Mouse (Mus musculus) embryonic facial prominence, embryonic 15.5 days (tissue): ENCODE measurements around the gene Slc35c1. TPM values are rescaled to one million over a fixed set of nuclear protein-coding genes. Genes with fewer than 3 reads are reported as not detected.
A peak's percentile ranks its signal among the peaks of the same experiment; 100 is the strongest.

Experiments used
- ATAC-seq: fragments of 200-750 bp; cut with Nextera tagmentation; 2 replicates; pipeline ENCODE4 v1.8.0; 2017; ENCODE audit warnings: low read depth, moderate TSS enrichment; ENCODE audit not compliant: insufficient number of reproducible peaks, low FRiP score, low TSS enrichment
- H3K27ac ChIP-seq: fragments of 300-500 bp; sonication (generic); replicated peaks from 2 replicates; pipeline ENCODE4 v1.5.1; 2015; ENCODE audit warnings: mild to moderate bottlenecking, inconsistent platforms
- H3K27me3 ChIP-seq: fragments of 300-500 bp; sonication (generic); 2 replicates; pipeline ENCODE4 v1.6.1; 2015; ENCODE audit warnings: inconsistent platforms
- H3K36me3 ChIP-seq: fragments of 300-500 bp; sonication (generic); 2 replicates; pipeline ENCODE4 v1.6.1; 2015; ENCODE audit warnings: mild to moderate bottlenecking, inconsistent platforms
- H3K4me1 ChIP-seq: fragments of 300-500 bp; sonication (generic); 2 replicates; pipeline ENCODE4 v1.6.1; 2015; ENCODE audit warnings: inconsistent platforms
- H3K4me2 ChIP-seq: fragments of 300-500 bp; sonication (generic); replicated peaks from 2 replicates; pipeline ENCODE4 v1.6.1; 2015; ENCODE audit warnings: mild to moderate bottlenecking, inconsistent platforms
- H3K4me3 ChIP-seq: fragments of 300-500 bp; sonication (generic); replicated peaks from 2 replicates; pipeline ENCODE4 v1.5.1; 2015; ENCODE audit warnings: mild to moderate bottlenecking, inconsistent platforms
- H3K9ac ChIP-seq: fragments of 300-500 bp; sonication (generic); 2 replicates; pipeline ENCODE4 v1.6.1; 2015; ENCODE audit warnings: inconsistent platforms
- H3K9me3 ChIP-seq: fragments of 300-500 bp; sonication (generic); replicated peaks from 2 replicates; pipeline ENCODE4 v1.6.1; 2016; ENCODE audit warnings: inconsistent platforms
- whole genome bisulfite sequencing: fragments of 180-500 bp; shearing (Covaris S2); methylation state at CpG from one replicate; pipeline ENCODE4 v1.1.7; 2015; 5-methylcytosine and 5-hydroxymethylcytosine counted together
- polyA plus RNA-seq: library from polyadenylated mRNA; unstranded; fragments of >200 nt; fragmentation: Nextera tagmentation; extraction: Ambion mirVana; gene quantifications from 2 replicates; pipeline ENCODE4 v1.2.1, GENCODE M21; 2015

Gene Slc35c1
- polyA plus RNA-seq, 1 experiment from 2014 or later: 18.4 TPM

DNA sequence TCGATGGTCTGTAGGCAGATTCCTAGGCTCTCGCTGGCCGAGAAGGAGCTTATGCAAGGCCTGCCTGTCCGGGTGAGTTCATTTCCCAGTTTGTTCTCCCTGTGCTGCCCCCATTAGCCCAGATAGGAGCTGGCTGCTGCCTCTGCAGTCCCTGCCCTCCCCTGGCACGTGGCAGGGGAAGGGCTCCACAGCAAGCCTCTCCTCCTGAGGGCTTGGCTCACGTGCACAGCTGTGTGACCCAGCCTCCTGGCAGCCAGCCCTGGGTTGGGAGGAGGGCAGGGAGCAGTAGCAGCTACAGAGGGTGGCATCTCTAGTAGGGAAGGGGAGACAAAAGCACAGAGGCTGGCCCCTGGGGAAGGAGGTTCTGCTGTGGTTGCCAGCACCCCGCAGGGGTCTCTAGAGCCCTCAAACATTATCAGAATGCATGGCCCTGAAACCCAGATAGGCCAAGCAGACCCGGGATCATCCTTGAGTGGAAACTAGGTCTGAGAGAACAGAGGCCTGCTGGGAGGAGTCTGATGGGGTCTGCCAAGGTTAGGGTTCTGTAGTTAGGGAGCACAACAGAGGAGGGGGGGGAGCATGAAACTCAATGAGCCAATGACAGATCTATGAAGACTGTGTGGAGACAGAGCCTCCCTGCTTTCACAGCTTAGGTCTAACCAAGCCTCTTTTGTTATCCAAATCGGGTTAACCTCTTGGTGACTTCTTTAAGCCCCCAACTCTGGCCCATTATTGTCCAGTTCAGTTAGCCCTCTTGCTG, 36.5 kb downstream of the Slc35c1 start:
- Histone ChIP-seq H3K4me3 (no peak overlapping the region), H3K4me2 (no peak overlapping the region), H3K4me1 (peaks cover 48% of the 10 kb centered on the region), H3K9ac (no peak overlapping the region), H3K9me3 (no peaks in the 10 kb centered on the region), H3K27ac (peak overlapping the region; percentile 79), H3K36me3 (peaks cover 58% of the 10 kb centered on the region), H3K27me3 (no peaks in the 10 kb centered on the region)
- peak; percentile 37 for ATAC-seq
- 77% methylated on average over 9 of the region's 9 CpGs for WGBS

DNA sequence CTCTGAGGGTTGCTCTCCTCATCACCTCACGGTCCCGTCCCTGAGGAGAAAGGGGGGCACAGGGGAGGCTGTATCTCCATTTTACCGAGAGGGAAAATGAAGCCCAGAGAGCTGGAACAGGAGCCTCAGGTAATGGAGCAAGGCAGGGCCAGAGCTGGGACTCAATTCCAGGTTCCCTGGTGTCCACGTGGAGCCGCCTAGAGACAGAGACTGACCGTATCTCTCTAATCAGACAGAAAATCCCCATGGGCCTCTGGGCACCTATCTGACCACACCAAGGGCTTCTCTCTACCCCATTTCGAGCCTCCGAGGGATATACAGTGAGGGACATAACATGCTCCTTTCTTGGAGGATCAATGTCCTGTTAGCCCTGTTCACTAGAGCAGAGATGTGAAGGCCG, 37.2 kb downstream of the Slc35c1 start:
- Histone ChIP-seq H3K4me3 (no peak overlapping the region), H3K36me3 (peaks cover 64% of the 10 kb centered on the region), H3K4me2 (no peak overlapping the region), H3K9me3 (no peaks in the 10 kb centered on the region), H3K9ac (no peak overlapping the region), H3K4me1 (peaks cover 41% of the 10 kb centered on the region), H3K27ac (no peak overlapping the region), H3K27me3 (no peaks in the 10 kb centered on the region)
- ATAC-seq: no peak
- WGBS: 92% methylated on average over 9 of the region's 9 CpGs

DNA sequence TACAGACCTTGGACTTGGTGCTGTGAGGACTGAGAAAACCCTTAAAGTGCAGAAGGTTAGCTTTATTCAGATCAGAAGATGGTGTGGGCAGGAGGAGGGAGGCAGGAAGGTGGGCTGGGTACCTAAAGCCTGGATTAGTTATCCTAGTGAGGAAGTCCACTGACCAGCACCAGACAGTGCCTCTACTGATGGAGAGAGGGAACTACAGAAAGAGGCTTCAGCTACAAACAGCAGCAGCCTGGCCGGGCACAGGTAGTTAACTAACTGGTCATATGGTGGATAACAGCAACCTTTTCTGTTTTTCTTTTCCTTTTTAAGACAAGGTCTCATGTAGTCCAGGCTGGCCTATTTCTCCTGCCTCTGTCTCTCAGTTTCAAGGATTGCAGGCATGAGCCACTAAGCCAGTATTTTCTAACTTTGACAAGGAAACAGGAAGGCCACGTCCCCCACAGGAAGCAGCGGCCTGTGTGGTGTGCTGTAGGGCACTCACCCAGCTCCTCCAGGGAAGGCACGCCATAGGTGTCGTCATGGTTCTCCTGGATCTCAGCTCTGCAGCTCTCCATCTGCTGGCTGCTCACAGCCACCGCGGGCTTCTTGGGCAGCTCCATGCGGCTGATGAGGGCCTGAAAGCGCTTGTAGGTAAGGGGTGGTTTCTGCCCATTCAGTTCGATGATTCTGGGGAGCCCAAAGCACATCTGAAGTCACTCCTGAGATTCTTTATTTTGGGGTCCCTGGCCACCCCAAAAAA, 37.8 kb downstream of the Slc35c1 start:
- ATAC-seq: no peak
- Histone ChIP-seq H3K4me1 (peaks cover 35% of the 10 kb centered on the region), H3K4me2 (no peak overlapping the region), H3K9ac (no peak overlapping the region), H3K9me3 (no peaks in the 10 kb centered on the region), H3K27ac (no peak overlapping the region), H3K27me3 (no peaks in the 10 kb centered on the region), H3K36me3 (peaks cover 70% of the 10 kb centered on the region), H3K4me3 (no peak overlapping the region)
- 74% methylated on average over 10 of the region's 10 CpGs for WGBS

DNA sequence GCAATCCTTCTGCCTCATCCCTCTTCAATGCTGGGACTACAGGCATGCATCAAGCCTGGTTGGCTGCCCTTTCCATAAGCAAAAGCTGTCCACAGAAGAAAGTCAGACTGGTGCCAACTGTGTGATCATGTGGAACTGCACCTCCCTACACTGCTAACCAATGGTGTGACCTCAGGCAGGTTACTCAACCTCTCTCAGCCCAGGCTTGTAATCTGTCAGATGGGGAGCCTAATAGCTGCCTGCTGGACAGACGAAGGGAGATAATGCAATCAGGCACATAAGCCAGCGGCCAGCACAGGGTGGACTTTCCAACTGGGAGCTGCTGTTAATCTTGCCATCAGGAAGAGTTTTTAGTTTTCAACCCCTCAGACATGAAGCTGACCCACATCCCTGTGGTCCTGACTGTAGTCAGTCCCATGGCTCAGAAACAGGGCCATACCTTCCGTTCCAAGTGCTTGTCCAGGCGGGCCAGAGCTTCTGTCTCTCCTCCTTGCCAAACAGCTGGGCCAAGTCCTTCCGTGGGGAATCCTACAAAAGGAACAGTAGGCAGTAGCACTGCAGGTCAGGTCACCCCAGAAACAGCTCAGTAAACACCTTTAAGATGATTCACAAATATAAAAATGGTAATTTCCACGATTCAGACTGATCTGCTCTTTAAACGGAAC, 38.5 kb downstream of the Slc35c1 start:
- H3K36me3 ChIP-seq: peaks cover 75% of the 10 kb centered on the region

DNA sequence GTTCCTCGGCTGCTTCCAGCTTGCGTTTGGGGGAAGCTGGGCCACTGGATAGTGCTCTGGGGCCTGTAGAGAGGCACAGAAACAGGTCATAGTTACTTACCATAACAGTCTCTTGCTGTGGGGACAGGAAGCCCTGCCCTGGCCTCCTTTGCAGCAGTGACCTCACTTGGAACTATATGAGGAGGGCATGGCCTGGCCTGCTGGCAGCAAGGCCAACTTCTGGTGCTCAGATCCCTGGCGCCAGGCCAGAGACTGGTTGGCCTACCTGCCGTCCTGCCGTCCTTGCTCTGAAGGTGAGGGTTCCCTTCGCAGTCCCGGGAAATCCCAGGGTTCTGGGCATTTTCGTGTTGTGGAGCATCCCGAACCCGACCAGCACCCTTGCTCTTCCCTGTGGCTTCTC, 48.6 kb downstream of the Slc35c1 start:
- Histone ChIP-seq H3K36me3 (peaks cover 91% of the 10 kb centered on the region), H3K4me2 (no peak overlapping the region), H3K4me3 (no peak overlapping the region), H3K27me3 (no peaks in the 10 kb centered on the region), H3K4me1 (no peaks in the 10 kb centered on the region), H3K27ac (no peak overlapping the region), H3K9me3 (no peaks in the 10 kb centered on the region), H3K9ac (no peak overlapping the region)
- ATAC-seq: no peak
- 94% methylated on average over 10 of the region's 10 CpGs for WGBS

More for the DNA sequence above, 38.5 kb downstream of the Slc35c1 start:
- ATAC-seq: no peak
- Histone ChIP-seq H3K4me2 (no peak overlapping the region), H3K27me3 (no peaks in the 10 kb centered on the region), H3K4me1 (peaks cover 28% of the 10 kb centered on the region), H3K4me3 (no peak overlapping the region), H3K27ac (no peak overlapping the region), H3K9ac (no peak overlapping the region), H3K9me3 (no peaks in the 10 kb centered on the region)
- 90% methylated on average over 7 of the region's 7 CpGs for WGBS

DNA sequence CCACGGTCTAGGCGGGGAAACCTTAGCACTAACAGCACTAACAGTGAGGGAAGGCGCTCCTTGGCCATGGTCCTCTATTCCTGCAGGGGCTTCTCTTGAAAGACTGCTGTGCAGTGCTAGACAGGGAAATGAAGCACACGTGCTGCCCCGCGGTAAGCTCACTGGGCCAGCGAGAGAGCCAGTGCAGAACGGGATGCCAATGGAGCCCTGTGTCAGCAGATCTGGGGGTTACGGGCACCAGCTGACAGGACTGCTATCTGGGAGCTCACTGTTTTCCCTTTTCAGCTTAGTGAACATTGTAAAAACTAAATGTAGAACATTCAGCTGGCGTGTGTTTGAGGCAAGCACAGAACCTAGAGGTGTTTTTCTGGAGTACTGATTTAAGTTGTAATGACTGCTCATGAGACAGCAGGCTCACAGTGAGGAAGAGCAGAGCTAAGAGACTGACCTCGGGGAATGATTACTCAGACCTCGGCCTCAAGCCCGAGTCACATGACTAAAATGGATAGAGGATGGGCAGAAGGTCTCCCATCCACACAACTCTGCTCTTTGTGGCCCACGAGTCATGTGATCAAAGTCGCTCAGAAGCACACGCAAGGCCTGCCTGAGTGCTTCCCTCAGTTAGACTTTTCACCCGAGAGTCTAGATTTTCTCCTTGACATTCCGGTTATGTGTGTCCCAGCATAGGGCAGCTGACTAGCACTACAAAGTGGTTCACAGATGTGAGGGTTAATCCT, 51.9 kb downstream of the Slc35c1 start:
- Histone ChIP-seq H3K4me1 (no peaks in the 10 kb centered on the region), H3K27me3 (no peaks in the 10 kb centered on the region), H3K27ac (no peak overlapping the region), H3K36me3 (peaks cover 96% of the 10 kb centered on the region), H3K4me2 (no peak overlapping the region), H3K9ac (no peak overlapping the region), H3K9me3 (no peaks in the 10 kb centered on the region), H3K4me3 (no peak overlapping the region)
- ATAC-seq: no peak
- WGBS: 88% methylated on average over 18 of the region's 18 CpGs

DNA sequence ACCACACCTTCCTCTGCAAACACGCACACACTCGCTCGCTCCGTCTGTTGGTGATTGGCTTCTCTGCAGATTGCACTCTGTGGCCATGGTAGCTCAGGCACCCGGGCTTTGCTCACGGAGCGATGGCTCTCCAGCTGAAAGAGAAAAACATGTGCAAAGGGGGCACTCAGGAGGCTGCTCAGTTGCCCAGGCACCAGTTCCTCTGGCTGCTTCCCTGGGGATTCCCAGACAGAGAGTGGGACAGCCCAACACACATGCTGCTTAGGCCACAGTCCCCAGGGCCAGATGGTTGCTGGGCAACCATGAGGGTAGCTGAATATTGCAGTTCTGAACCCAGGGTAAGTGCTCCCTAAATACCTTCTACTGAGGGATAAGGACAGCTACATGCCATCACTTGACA, 54.7 kb downstream of the Slc35c1 start:
- 92% methylated on average over 7 of the region's 7 CpGs for WGBS
- peaks cover 69% of the 10 kb centered on the region for H3K36me3 ChIP-seq

DNA sequence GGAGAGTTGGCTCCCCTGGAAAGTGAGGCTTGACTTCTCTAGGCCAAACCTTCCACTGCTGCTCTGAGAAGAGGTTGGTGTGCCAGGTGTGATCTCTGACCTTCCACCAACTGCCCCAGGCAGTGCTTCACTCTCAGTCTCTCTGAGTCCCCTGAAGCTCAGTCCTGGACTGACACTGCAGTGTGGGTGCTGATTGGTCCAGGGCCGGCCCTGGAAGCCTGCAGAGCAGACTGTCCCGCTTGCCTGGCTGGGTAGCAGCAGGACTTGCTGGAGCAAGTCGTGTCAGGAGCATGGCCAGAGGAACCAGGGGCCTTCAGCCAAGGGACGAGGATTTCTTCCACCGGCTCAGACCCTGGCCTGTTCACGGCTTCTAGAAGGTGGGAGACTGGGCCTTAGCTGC, 55.6 kb downstream of the Slc35c1 start:
- Histone ChIP-seq H3K4me1 (peaks cover 10% of the 10 kb centered on the region), H3K9me3 (no peaks in the 10 kb centered on the region), H3K36me3 (peaks cover 60% of the 10 kb centered on the region), H3K9ac (no peak overlapping the region), H3K4me2 (no peak overlapping the region), H3K4me3 (no peak overlapping the region), H3K27me3 (peaks cover 7% of the 10 kb centered on the region; the same call in 1 of the 2 replicates), H3K27ac (no peak overlapping the region)
- no peak for ATAC-seq
- WGBS: 77% methylated on average over 6 of the region's 6 CpGs

More for the DNA sequence above, 54.7 kb downstream of the Slc35c1 start:
- Histone ChIP-seq H3K9me3 (no peaks in the 10 kb centered on the region), H3K27me3 (peaks cover 2% of the 10 kb centered on the region; the same call in 1 of the 2 replicates), H3K27ac (no peak overlapping the region), H3K4me2 (no peak overlapping the region), H3K9ac (no peak overlapping the region), H3K4me3 (no peak overlapping the region), H3K4me1 (peaks cover 6% of the 10 kb centered on the region)
- ATAC-seq: no peak

DNA sequence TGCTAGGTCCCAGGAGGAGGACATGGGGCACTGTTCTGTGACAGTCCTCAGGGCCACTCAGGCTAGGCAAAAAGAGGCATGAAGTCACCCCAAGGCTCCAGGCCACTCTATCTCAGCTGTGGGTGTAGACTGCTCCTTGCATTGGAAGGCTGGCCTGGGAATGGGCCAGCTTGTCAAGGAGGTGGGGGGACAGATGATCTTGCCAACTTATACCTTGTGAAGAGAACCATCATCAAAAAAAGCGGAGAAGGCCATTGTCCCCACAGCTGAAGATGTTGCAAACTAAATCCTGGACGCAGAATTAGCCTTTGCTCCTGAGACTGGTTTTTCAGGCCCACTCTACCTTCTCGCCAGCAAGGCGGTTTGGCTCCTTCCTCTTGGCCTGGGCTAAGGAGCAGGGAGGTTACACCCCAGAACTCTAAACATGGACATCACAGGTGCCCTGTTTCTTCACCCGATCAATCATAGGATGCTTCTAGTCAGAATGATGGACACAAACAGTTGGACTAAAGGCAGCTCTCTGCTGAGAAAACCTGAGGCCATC, 56.5 kb downstream of the Slc35c1 start:
- 85% methylated on average over 5 of the region's 5 CpGs for WGBS
- Histone ChIP-seq H3K27me3 (peaks cover 7% of the 10 kb centered on the region; the same call in 1 of the 2 replicates), H3K9ac (no peak overlapping the region), H3K4me2 (no peak overlapping the region), H3K36me3 (peaks cover 51% of the 10 kb centered on the region), H3K9me3 (no peaks in the 10 kb centered on the region), H3K4me3 (no peak overlapping the region), H3K4me1 (peaks cover 10% of the 10 kb centered on the region), H3K27ac (no peak overlapping the region)
- no peak for ATAC-seq
